Mouse (Mus musculus): ENCODE results near the gene Taf5. TPM values are rescaled to one million over a fixed set of nuclear protein-coding genes. Genes with fewer than 3 reads are reported as not detected.

Taf5 gene
- total RNA-seq (2014; rRNA removed) (7.2 and 11.3 TPM in 2 replicates), polyA plus RNA-seq (2015; fragmentation: Nextera tagmentation; extraction: Ambion mirVana) (2.9 and 3.3 TPM in 2 replicates)

DNA sequence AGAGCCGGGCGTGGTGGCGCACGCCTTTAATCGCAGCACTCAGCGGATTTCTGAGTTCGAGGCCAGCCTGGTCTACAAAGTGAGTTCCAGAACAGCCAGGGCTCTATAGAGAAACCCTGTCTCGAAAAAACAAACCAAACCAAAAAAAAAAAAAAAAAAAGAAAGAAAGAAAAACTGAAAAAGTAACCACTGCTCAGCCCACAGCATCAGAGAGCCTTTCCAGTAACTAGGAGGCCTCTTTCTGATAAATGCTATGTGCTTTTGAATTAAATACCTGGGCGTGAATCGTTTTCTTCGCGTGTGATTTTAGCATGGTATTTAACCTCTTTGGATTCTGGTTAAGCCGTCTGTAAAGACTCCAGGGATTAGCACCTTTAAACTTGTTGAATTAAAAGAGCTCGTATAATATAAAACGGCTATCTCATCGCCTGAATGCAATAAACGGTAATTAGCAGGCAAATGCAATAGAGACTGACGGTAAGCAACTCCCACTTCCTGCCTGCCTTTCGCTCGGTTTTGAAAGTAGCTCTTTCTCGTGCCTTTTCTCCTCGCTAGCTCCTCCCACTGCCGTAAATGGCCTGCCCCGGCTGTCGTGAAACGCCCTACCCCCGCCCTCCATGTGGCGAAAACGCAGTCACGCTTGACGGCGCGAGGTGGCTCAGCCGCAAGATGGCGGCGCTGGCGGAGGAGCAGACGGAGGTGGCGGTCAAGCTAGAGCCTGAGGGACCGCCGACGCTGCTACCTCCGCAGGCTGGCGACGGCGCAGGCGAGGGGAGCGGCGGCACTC lies at the start of gene Taf5:
Gene Taf5, plus strand, starts transcription at position 651 of the 787 bp plus-strand sequence.
- Histone ChIP-seq H3K27me3 (ENCODE audit: insufficient read depth, low read length) (no peaks in the 10 kb centered on the region), H3K27ac (peak within 1 kb of the TSS; percentile 88), H3K4me3 (ENCODE audit: low read length) (peak within 1 kb of the TSS; percentile 96), H3K9me3 (ENCODE audit: low read length) (no peaks in the 10 kb centered on the region), H3K9ac (replicated peaks; ENCODE audit: low read length) (peak within 1 kb of the TSS; percentile 89), H3K36me3 (ENCODE audit: insufficient read depth, low read length) (peaks cover 8% of the 10 kb centered on the region), H3K4me2 (ENCODE audit: low read depth, low read length) (peak within 1 kb of the TSS; percentile 75), H3K4me1 (ENCODE audit: insufficient read depth, low read length) (no peaks in the 10 kb centered on the region)
- TF ChIP-seq CTCF (IDR thresholded peaks at IDR 0.05; ENCODE audit: low read depth), result peak; percentile 37
- DNase-seq (ENCODE audit: low spot score) (peak; percentile 99), ATAC-seq (peak; percentile 88)
- WGBS, result 11% methylated on average over 47 of the region's 49 CpGs

DNA sequence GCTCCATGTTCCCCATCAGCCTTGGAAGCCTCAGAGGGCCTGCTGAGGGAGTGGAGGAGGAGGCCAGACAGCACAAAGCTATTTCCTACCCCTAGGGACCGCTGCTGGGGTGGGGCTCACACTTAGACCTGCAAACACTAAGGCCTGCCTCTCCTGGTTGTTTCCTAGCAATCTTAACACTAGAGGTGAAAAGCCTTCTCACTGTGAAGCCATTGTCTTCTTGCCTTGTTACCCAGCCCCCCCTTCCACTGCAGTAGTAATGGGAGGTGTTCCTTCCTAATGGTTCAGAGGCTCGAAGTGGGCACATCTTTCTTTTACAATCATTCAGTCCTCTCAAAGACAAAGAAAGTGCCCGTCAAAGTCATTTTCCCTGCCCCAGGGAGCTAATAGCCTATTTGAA lies 49.7 kb upstream of the Taf5 start:
- peak overlapping the region; percentile 59 for H3K27ac ChIP-seq
- no peak; the same call in 1 of the 2 replicates for TF ChIP-seq CTCF (IDR thresholded peaks at IDR 0.05; ENCODE audit: low read depth)
- H3K4me1 ChIP-seq (ENCODE audit: insufficient read depth, low read length), result peaks cover 16% of the 10 kb centered on the region; the same call in 1 of the 2 replicates
- H3K4me3 ChIP-seq (ENCODE audit: low read length), result peak overlapping the region; percentile 73
- peak; percentile 34 for DNase-seq (ENCODE audit: low spot score)
- H3K9me3 ChIP-seq (ENCODE audit: low read length), result no peaks in the 10 kb centered on the region
- 0 out of 2 replicates have a peak, but pooled peaks cover 7% of the 10 kb centered on the region for H3K27me3 ChIP-seq (ENCODE audit: insufficient read depth, low read length)
- 2% methylated on average over 3 of the region's 3 CpGs for WGBS
- H3K9ac ChIP-seq (replicated peaks; ENCODE audit: low read length), result peak overlapping the region; percentile 52
- peaks cover 12% of the 10 kb centered on the region; the same call in 1 of the 2 replicates for H3K36me3 ChIP-seq (ENCODE audit: insufficient read depth, low read length)
- no peak for ATAC-seq
- peak overlapping the region; percentile 67 for H3K4me2 ChIP-seq (ENCODE audit: low read depth, low read length)

DNA sequence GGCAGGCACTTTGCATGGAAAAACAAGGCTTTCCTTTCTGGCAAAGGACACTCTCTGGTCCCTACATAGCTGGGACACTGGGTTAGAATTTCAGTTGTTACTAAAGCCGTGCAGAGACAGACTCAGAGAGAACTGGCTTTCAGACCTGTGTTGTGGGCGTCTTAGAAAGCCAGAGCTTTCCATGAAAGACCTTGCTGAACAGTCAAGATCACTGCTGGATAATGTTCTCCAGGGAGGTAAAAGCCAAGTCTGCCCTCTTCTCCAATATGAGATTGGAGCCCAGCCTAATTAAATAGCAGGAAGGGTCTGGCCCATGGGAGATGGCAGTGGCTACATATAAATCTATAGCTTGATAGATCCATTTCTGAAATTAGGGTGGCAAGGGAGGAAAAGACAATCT lies 49.2 kb upstream of the Taf5 start:
- H3K4me2 ChIP-seq (ENCODE audit: low read depth, low read length), result peak overlapping the region; percentile 67
- peaks cover 16% of the 10 kb centered on the region; the same call in 1 of the 2 replicates for H3K36me3 ChIP-seq (ENCODE audit: insufficient read depth, low read length)
- no peak for TF ChIP-seq CTCF (IDR thresholded peaks at IDR 0.05; ENCODE audit: low read depth)
- peaks cover 12% of the 10 kb centered on the region; the same call in 1 of the 2 replicates for H3K4me1 ChIP-seq (ENCODE audit: insufficient read depth, low read length)
- peak overlapping the region; percentile 59 for H3K27ac ChIP-seq
- WGBS, result 12% methylated on average over 2 of the region's 2 CpGs
- peak overlapping the region; percentile 52 for H3K9ac ChIP-seq (replicated peaks; ENCODE audit: low read length)
- DNase-seq (ENCODE audit: low spot score) (peak; percentile 27), ATAC-seq (no peak)
- H3K4me3 ChIP-seq (ENCODE audit: low read length), result peak overlapping the region; percentile 73
- H3K27me3 ChIP-seq (ENCODE audit: insufficient read depth, low read length), result 0 out of 2 replicates have a peak, but pooled peaks cover 7% of the 10 kb centered on the region
- no peaks in the 10 kb centered on the region for H3K9me3 ChIP-seq (ENCODE audit: low read length)

DNA sequence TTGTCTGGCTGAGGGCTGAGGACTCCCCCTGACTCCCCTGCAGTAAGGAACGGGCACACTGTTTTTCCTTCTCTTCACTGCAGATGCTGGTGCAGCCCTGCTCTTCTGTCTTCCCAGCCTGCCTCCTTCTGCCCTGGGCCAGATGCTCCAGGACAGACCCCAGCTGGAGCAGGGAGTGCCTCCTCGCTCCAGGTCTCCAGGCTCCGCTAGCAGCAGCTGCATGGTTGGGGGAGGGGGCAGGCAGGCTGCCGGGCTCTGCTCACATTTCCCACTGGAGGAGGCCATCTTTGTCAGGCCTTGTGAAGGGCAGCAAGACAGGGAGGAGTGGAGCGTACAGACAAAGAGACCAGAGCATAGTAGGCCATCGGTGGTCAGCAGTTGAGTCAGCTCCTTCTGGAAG lies 48.2 kb upstream of the Taf5 start:
- 8% methylated on average over 6 of the region's 6 CpGs for WGBS
- Histone ChIP-seq H3K4me3 (ENCODE audit: low read length) (peak overlapping the region; percentile 73), H3K9me3 (ENCODE audit: low read length) (no peaks in the 10 kb centered on the region), H3K27ac (peak overlapping the region; percentile 59), H3K4me2 (ENCODE audit: low read depth, low read length) (peak overlapping the region; percentile 67), H3K36me3 (ENCODE audit: insufficient read depth, low read length) (peaks cover 23% of the 10 kb centered on the region; the same call in 1 of the 2 replicates), H3K9ac (replicated peaks; ENCODE audit: low read length) (peak overlapping the region; percentile 52), H3K4me1 (ENCODE audit: insufficient read depth, low read length) (peaks cover 12% of the 10 kb centered on the region; the same call in 1 of the 2 replicates), H3K27me3 (ENCODE audit: insufficient read depth, low read length) (0 out of 2 replicates have a peak, but pooled peaks cover 7% of the 10 kb centered on the region)
- ATAC-seq, result peak; percentile 28; the same call in 1 of the 2 replicates
- peak; percentile 70 for DNase-seq (ENCODE audit: low spot score)
- TF ChIP-seq CTCF (IDR thresholded peaks at IDR 0.05; ENCODE audit: low read depth), result no peak

DNA sequence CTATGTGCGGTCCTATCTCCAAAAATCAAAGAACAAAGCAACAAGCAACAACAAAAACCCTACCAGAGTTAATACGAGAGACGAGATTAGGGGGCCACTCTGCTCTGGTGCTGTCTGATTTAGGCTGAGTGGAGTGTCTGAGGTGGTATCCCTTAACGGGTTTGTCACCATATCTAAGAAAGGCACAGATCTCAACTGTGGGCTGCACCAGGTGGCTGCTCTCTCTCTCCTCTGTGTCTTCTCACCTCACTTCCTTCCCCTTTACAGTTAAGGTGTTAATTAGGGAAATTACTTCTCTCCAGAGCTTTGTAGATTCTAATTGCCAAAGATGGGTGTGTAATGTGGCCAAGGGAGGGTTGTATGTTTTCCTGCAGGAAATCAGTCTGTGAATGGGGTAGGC lies 44.8 kb upstream of the Taf5 start:
- TF ChIP-seq CTCF (IDR thresholded peaks at IDR 0.05; ENCODE audit: low read depth), result no peak
- 89% methylated on average over 4 of the region's 4 CpGs for WGBS
- no peak overlapping the region for H3K27ac ChIP-seq
- H3K4me2 ChIP-seq (ENCODE audit: low read depth, low read length), result no peak overlapping the region
- no peak overlapping the region for H3K9ac ChIP-seq (replicated peaks; ENCODE audit: low read length)
- ATAC-seq, result no peak
- no peaks in the 10 kb centered on the region for H3K9me3 ChIP-seq (ENCODE audit: low read length)
- H3K36me3 ChIP-seq (ENCODE audit: insufficient read depth, low read length), result peaks cover 28% of the 10 kb centered on the region; the same call in 1 of the 2 replicates
- H3K4me1 ChIP-seq (ENCODE audit: insufficient read depth, low read length), result peaks cover 11% of the 10 kb centered on the region; the same call in 1 of the 2 replicates
- DNase-seq (ENCODE audit: low spot score), result no peak
- no peak overlapping the region for H3K4me3 ChIP-seq (ENCODE audit: low read length)
- H3K27me3 ChIP-seq (ENCODE audit: insufficient read depth, low read length), result no peaks in the 10 kb centered on the region

DNA sequence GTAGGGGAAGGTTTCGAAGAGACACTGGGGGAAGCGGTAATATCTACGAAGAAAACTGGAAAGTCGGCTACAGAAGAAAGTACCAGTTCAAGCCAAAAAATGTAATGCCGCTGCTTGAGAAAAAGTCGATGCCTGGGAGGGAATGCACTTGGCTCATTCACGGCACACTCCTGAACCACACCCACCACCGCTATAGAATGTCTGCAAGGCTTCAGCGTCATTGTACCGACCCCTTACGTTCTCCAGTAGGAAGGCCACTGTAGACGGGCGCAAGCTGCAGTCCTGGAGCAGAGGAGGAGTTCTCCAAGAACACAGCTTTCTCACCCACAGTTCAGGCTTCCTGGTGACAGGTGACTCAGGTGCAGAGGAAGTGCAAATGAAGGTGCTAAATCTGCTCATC lies 44.0 kb upstream of the Taf5 start:
- H3K9me3 ChIP-seq (ENCODE audit: low read length), result no peaks in the 10 kb centered on the region
- DNase-seq (ENCODE audit: low spot score), result no peak

More for the DNA sequence above, 44.0 kb upstream of the Taf5 start:
- H3K4me2 ChIP-seq (ENCODE audit: low read depth, low read length), result no peak overlapping the region
- peaks cover 8% of the 10 kb centered on the region; the same call in 1 of the 2 replicates for H3K4me1 ChIP-seq (ENCODE audit: insufficient read depth, low read length)
- no peak overlapping the region for H3K27ac ChIP-seq
- no peak for ATAC-seq
- H3K36me3 ChIP-seq (ENCODE audit: insufficient read depth, low read length), result peaks cover 28% of the 10 kb centered on the region; the same call in 1 of the 2 replicates
- H3K9ac ChIP-seq (replicated peaks; ENCODE audit: low read length), result no peak overlapping the region
- TF ChIP-seq CTCF (IDR thresholded peaks at IDR 0.05; ENCODE audit: low read depth), result no peak
- no peak overlapping the region for H3K4me3 ChIP-seq (ENCODE audit: low read length)
- 88% methylated on average over 13 of the region's 13 CpGs for WGBS
- H3K27me3 ChIP-seq (ENCODE audit: insufficient read depth, low read length), result no peaks in the 10 kb centered on the region
